Mouse (Mus musculus) forelimb bud, embryonic 11.5 days (tissue): ENCODE data around the gene Pgpep1.

Experiments
- DNase-seq: peaks from one replicate; pipeline ENCODE4 v3.0.0-alpha.2; 2012; ENCODE audit warnings: low read depth, low spot score

Pgpep1 gene

GRCm38 (mm10) chr8:70660273-70660725, at the start of gene Pgpep1:
Gene Pgpep1, minus strand, starts transcription at chr8:70660388.
- DNase-seq, result peak; percentile 61

GRCm38 (mm10) chr8:70709794-70710193, 49.6 kb upstream of the Pgpep1 start:
- no peak for DNase-seq

GRCm38 (mm10) chr8:70708281-70708680, 48.1 kb upstream of the Pgpep1 start:
- DNase-seq, result no peak

- DNase-seq, result no peak
These were observed 43.1 kb upstream of the Pgpep1 start, which contains the start of gene Iqcn for GRCm38 (mm10) chr8:70703287-70703686. Gene Iqcn, plus strand, starts transcription at chr8:70703457.

- DNase-seq, result no peak
These were observed 42.6 kb upstream of the Pgpep1 start for GRCm38 (mm10) chr8:70702842-70703182.

- no peak for DNase-seq
These were observed 42.0 kb upstream of the Pgpep1 start for GRCm38 (mm10) chr8:70701982-70702841.

- peak; percentile 14 for DNase-seq
These were observed 41.1 kb upstream of the Pgpep1 start for GRCm38 (mm10) chr8:70701048-70701981.

- peak; percentile 95 for DNase-seq
These were observed 40.4 kb upstream of the Pgpep1 start for GRCm38 (mm10) chr8:70700555-70700922.

GRCm38 (mm10) chr8:70699834-70700554, 39.8 kb upstream of the Pgpep1 start:
- DNase-seq, result peak; percentile 82

GRCm38 (mm10) chr8:70699116-70699833, 39.1 kb upstream of the Pgpep1 start:
- DNase-seq, result peak; percentile 58

GRCm38 (mm10) chr8:70698310-70699109, 38.3 kb upstream of the Pgpep1 start, which contains the start of gene Jund:
Gene Jund, plus strand, starts transcription at chr8:70698949.
- peak; percentile 99 for DNase-seq

GRCm38 (mm10) chr8:70697366-70698250, 37.4 kb upstream of the Pgpep1 start:
- no peak for DNase-seq

GRCm38 (mm10) chr8:70696946-70697345, 36.8 kb upstream of the Pgpep1 start:
- peak; percentile 29 for DNase-seq

GRCm38 (mm10) chr8:70696019-70696885, 36.1 kb upstream of the Pgpep1 start:
- peak; percentile 81 for DNase-seq

- peak; percentile 63 for DNase-seq
These were observed 35.3 kb upstream of the Pgpep1 start for GRCm38 (mm10) chr8:70695318-70696018.

- DNase-seq, result no peak
These were observed 33.4 kb upstream of the Pgpep1 start for GRCm38 (mm10) chr8:70693636-70694035.

- peak; percentile 94 for DNase-seq
These were observed 31.6 kb upstream of the Pgpep1 start for GRCm38 (mm10) chr8:70691727-70692231.
